Mouse (Mus musculus): ENCODE measurements around the gene Gm7347. TPM values are rescaled to one million over a fixed set of nuclear protein-coding genes. Genes with fewer than 3 reads are reported as not detected.
"Not testable (repeated sequence)": the region's sequence is repeated elsewhere in the genome, so short reads cannot be mapped to it uniquely, and the experiment has no call there.

Gm7347 gene
- total RNA-seq (2015) (not detected in 2 replicates), total RNA-seq (2017) (not detected in 2 replicates)

GRCm38 (mm10) chr5:26058481-26058880, at the start of gene Gm7347:
Gene Gm7347, minus strand, starts transcription at chr5:26058581.
- not testable (repeated sequence) for ATAC-seq (ENCODE audit: poor library complexity, severe bottlenecking)

- ATAC-seq (ENCODE audit: poor library complexity, severe bottlenecking), result not testable (repeated sequence)
Measured at GRCm38 (mm10) chr5:26105262-26105661, 46.9 kb upstream of the Gm7347 start, which contains the start of gene 5031410I06Rik. Gene 5031410I06Rik, minus strand, starts transcription at chr5:26105362.

- ATAC-seq (ENCODE audit: poor library complexity, severe bottlenecking), result not testable (repeated sequence)
Measured at GRCm38 (mm10) chr5:26089191-26089590, 30.8 kb upstream of the Gm7347 start, which contains the start of gene Gm10471. Gene Gm10471, minus strand, starts transcription at chr5:26089291.

- not testable (repeated sequence) for ATAC-seq (ENCODE audit: poor library complexity, severe bottlenecking)
Measured at GRCm38 (mm10) chr5:26079023-26079422, 20.6 kb upstream of the Gm7347 start.

GRCm38 (mm10) chr5:26070716-26071115, 12.3 kb upstream of the Gm7347 start:
- ATAC-seq (ENCODE audit: poor library complexity, severe bottlenecking), result no peak

GRCm38 (mm10) chr5:26039458-26039857, 18.9 kb downstream of the Gm7347 start, which contains the start of gene Speer4a:
Gene Speer4a, minus strand, starts transcription at chr5:26039558.
- not testable (repeated sequence) for ATAC-seq (ENCODE audit: poor library complexity, severe bottlenecking)

- not testable (repeated sequence) for ATAC-seq (ENCODE audit: poor library complexity, severe bottlenecking)
Measured at GRCm38 (mm10) chr5:26022816-26023215, 35.6 kb downstream of the Gm7347 start, which contains the start of gene Gm5862. Gene Gm5862, minus strand, starts transcription at chr5:26022916.

- ATAC-seq (ENCODE audit: poor library complexity, severe bottlenecking), result not testable (repeated sequence)
Measured at GRCm38 (mm10) chr5:26007697-26008096, 50.7 kb downstream of the Gm7347 start.

GRCm38 (mm10) chr5:26006937-26007695, 51.3 kb downstream of the Gm7347 start:
- ATAC-seq (ENCODE audit: poor library complexity, severe bottlenecking), result peak; percentile 38; the same call in 1 of the 2 replicates

GRCm38 (mm10) chr5:26004698-26005097, 53.7 kb downstream of the Gm7347 start, which contains the start of gene Gm1979:
Gene Gm1979, minus strand, starts transcription at chr5:26004798.
- ATAC-seq (ENCODE audit: poor library complexity, severe bottlenecking), result not testable (repeated sequence)

Other genes starting within 250 kb of the Gm7347 start
- not detected in 2 replicates for gene Gm21663, start 116.2 kb downstream of the Gm7347 start, total RNA-seq (2015)
- gene Gm21663, start 116.2 kb downstream of the Gm7347 start, total RNA-seq (2017), result not detected in 2 replicates
- gene Gm21671, start 104.2 kb downstream of the Gm7347 start, total RNA-seq (2015), result not detected in 2 replicates
- not detected in 2 replicates for gene Gm21671, start 104.2 kb downstream of the Gm7347 start, total RNA-seq (2017)
- not detected in 2 replicates for gene Gm21680, start 85.9 kb downstream of the Gm7347 start, total RNA-seq (2015)
- gene Gm21680, start 85.9 kb downstream of the Gm7347 start, total RNA-seq (2017), result not detected in 2 replicates
- gene Gm21698, start 69.9 kb downstream of the Gm7347 start, total RNA-seq (2015), result not detected in 2 replicates
- gene Gm21698, start 69.9 kb downstream of the Gm7347 start, total RNA-seq (2017), result not detected in 2 replicates
- gene Gm1979, start 53.8 kb downstream of the Gm7347 start, total RNA-seq (2015), result not detected in 2 replicates
- not detected in 2 replicates for gene Gm1979, start 53.8 kb downstream of the Gm7347 start, total RNA-seq (2017)
- not detected in 2 replicates for gene Gm5862, start 35.7 kb downstream of the Gm7347 start, total RNA-seq (2015)
- gene Gm5862, start 35.7 kb downstream of the Gm7347 start, total RNA-seq (2017), result not detected in 2 replicates
- gene Speer4a, start 19.0 kb downstream of the Gm7347 start, total RNA-seq (2015), result 0.27 TPM in 1 of 2 replicates, not detected in the other
- not detected in 2 replicates for gene Speer4a, start 19.0 kb downstream of the Gm7347 start, total RNA-seq (2017)
- not detected in 2 replicates for gene Gm10471, start 30.7 kb upstream of the Gm7347 start, total RNA-seq (2015)
- not detected in 2 replicates for gene Gm10471, start 30.7 kb upstream of the Gm7347 start, total RNA-seq (2017)
- gene 5031410I06Rik, start 46.8 kb upstream of the Gm7347 start, total RNA-seq (2015), result not detected in 2 replicates
- gene 5031410I06Rik, start 46.8 kb upstream of the Gm7347 start, total RNA-seq (2017), result not detected in 2 replicates
- gene Gm10220, start 62.8 kb upstream of the Gm7347 start, total RNA-seq (2015), result not detected in 2 replicates
- not detected in 2 replicates for gene Gm10220, start 62.8 kb upstream of the Gm7347 start, total RNA-seq (2017)
- not detected in 2 replicates for gene Gm7361, start 199.1 kb upstream of the Gm7347 start, total RNA-seq (2015)
- not detected in 2 replicates for gene Gm7361, start 199.1 kb upstream of the Gm7347 start, total RNA-seq (2017)

Data from megakaryocyte, adult 5-6 weeks (primary cell).